Comparison of ENCODE assay signal across 8 mouse cellular contexts in the genomic region with DNA sequence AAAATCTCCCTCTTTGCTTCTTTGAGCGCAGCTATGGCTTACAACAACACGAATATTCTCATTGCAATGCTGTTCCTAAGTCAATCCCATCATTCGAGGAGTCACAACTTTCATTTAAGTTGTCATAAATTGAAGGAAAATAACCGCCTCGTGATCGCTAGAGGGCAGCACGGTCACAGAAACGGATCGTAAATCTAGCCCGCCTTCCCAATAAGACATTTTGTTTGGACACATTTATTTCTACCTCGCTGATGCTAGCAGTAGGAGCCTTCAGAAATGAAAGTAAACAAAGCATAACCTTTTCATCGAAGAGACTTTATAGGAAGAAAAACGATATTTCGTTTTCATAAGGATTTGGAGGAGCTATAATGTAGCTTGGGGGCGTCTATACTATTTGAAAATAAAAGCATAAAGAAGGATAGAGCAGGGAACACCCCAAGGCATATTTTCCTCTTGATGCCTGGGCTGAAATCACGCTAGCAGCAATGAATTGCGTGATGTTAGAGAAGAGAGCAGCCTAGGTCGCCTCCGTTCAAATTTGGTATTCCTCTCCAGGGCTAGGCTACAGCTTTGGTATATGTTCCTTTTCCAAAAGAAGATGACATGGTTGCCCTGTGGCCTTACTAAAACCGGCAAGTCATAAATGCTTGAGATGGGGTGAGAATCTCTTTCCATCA. TPM values are rescaled to one million over a fixed set of nuclear protein-coding genes. Genes with fewer than 3 reads are reported as not detected.
DNase-seq lines count a peak whose midpoint lies in the region; ATAC-seq and TF ChIP-seq lines count a peak whose summit lies in the region.

No protein-coding gene starts in this region.

- H3K27me3 ChIP-seq in E14TG2a.4 (ENCODE audit: insufficient read depth, low read length): no peaks in the 10 kb centered on the region
- H3K27me3 ChIP-seq in embryonic facial prominence, embryonic 10.5 days (replicated peaks; ENCODE audit: low read depth, poor library complexity, severe bottlenecking): no peaks in the 10 kb centered on the region
- no peaks in the 10 kb centered on the region for H3K27me3 ChIP-seq in heart, embryonic 15.5 days
- no peaks in the 10 kb centered on the region for H3K27me3 ChIP-seq in liver, embryonic 16.5 days (ENCODE audit: control insufficient read depth, insufficient read depth, low read depth, low read length)
- H3K27me3 ChIP-seq in neural tube, embryonic 14.5 days (ENCODE audit: control insufficient read depth, insufficient read depth, low read length): no peaks in the 10 kb centered on the region

- peak overlapping the region; percentile 49 for H3K4me2 ChIP-seq in heart, embryonic 15.5 days
- H3K4me2 ChIP-seq in liver, embryonic 16.5 days (ENCODE audit: low read depth, low read length): peak overlapping the region; percentile 33
- H3K4me2 ChIP-seq in neural tube, embryonic 14.5 days (ENCODE audit: low read depth, low read length): peak overlapping the region; percentile 32; the same call in 1 of the 2 replicates

- H3K4me1 ChIP-seq in E14TG2a.4 (replicated peaks; ENCODE audit: low read depth, low read length): no peaks in the 10 kb centered on the region
- no peaks in the 10 kb centered on the region for H3K4me1 ChIP-seq in embryonic facial prominence, embryonic 10.5 days
- no peaks in the 10 kb centered on the region for H3K4me1 ChIP-seq in heart, embryonic 15.5 days (replicated peaks)
- no peaks in the 10 kb centered on the region for H3K4me1 ChIP-seq in liver, embryonic 16.5 days (ENCODE audit: control insufficient read depth, low read depth, low read length)
- H3K4me1 ChIP-seq in neural tube, embryonic 14.5 days (ENCODE audit: control insufficient read depth, insufficient read depth, low read length): no peaks in the 10 kb centered on the region

- ATAC-seq in heart, embryonic 15.5 days (replicated peaks; ENCODE audit: insufficient number of reproducible peaks, insufficient read depth, low FRiP score, low read depth): no peak
- no peak for ATAC-seq in liver, embryonic 16.5 days (ENCODE audit: low read depth)
- ATAC-seq in neural tube, embryonic 14.5 days (ENCODE audit: low read depth): peak; percentile 63

- H3K36me3 ChIP-seq in E14TG2a.4 (ENCODE audit: insufficient read depth, low read length): no peaks in the 10 kb centered on the region
- H3K36me3 ChIP-seq in embryonic facial prominence, embryonic 10.5 days (replicated peaks): no peaks in the 10 kb centered on the region
- H3K36me3 ChIP-seq in heart, embryonic 15.5 days: no peaks in the 10 kb centered on the region
- no peaks in the 10 kb centered on the region for H3K36me3 ChIP-seq in liver, embryonic 16.5 days (ENCODE audit: control insufficient read depth, insufficient read depth)
- H3K36me3 ChIP-seq in neural tube, embryonic 14.5 days (ENCODE audit: control insufficient read depth, insufficient read depth, low read length): no peaks in the 10 kb centered on the region

- H3K9me3 ChIP-seq in E14TG2a.4 (ENCODE audit: low read length): no peaks in the 10 kb centered on the region
- no peaks in the 10 kb centered on the region for H3K9me3 ChIP-seq in embryonic facial prominence, embryonic 10.5 days
- no peaks in the 10 kb centered on the region for H3K9me3 ChIP-seq in heart, embryonic 15.5 days (replicated peaks)
- H3K9me3 ChIP-seq in liver, embryonic 16.5 days (replicated peaks; ENCODE audit: control insufficient read depth, low read length): no peaks in the 10 kb centered on the region
- H3K9me3 ChIP-seq in neural tube, embryonic 14.5 days (ENCODE audit: control insufficient read depth, low read length): no peaks in the 10 kb centered on the region

- WGBS in embryonic facial prominence, embryonic 10.5 days: 30% methylated on average over 20 of the region's 20 CpGs
- 24% methylated on average over 20 of the region's 20 CpGs for WGBS in heart, embryonic 15.5 days
- WGBS in liver, embryonic 16.5 days (ENCODE audit: insufficient replicate concordance): 20% methylated on average over 20 of the region's 20 CpGs
- 24% methylated on average over 20 of the region's 20 CpGs for WGBS in neural tube, embryonic 14.5 days

- DNase-seq in adrenal gland, postnatal 10 days: peak; percentile 65
- DNase-seq in embryonic facial prominence, embryonic 10.5 days (ENCODE audit: low spot score): peak; percentile 55
- DNase-seq in kidney, postnatal 4 days: peak; percentile 67 to 72
- no peak for DNase-seq in yolk sac, embryonic 10.5 days (ENCODE audit: low spot score)

- H3K27ac ChIP-seq in embryonic facial prominence, embryonic 10.5 days (replicated peaks): no peak overlapping the region
- no peak overlapping the region for H3K27ac ChIP-seq in heart, embryonic 15.5 days
- no peak overlapping the region for H3K27ac ChIP-seq in liver, embryonic 16.5 days (ENCODE audit: low read length)
- no peak overlapping the region for H3K27ac ChIP-seq in neural tube, embryonic 14.5 days (ENCODE audit: low read depth, low read length)

- peak overlapping the region; percentile 28; the same call in 1 of the 2 replicates for H3K9ac ChIP-seq in heart, embryonic 15.5 days
- H3K9ac ChIP-seq in liver, embryonic 16.5 days (ENCODE audit: low read depth, low read length): no peak overlapping the region
- H3K9ac ChIP-seq in neural tube, embryonic 14.5 days (replicated peaks; ENCODE audit: low read depth, low read length): no peak overlapping the region

- peak; percentile 42 for TF ChIP-seq CTCF in E14TG2a.4 (conservative IDR thresholded peaks at IDR 0.05; ENCODE audit: low read length)

- H3K4me3 ChIP-seq in E14TG2a.4 (replicated peaks; ENCODE audit: low read length): no peak overlapping the region
- no peak overlapping the region for H3K4me3 ChIP-seq in embryonic facial prominence, embryonic 10.5 days
- peak overlapping the region; percentile 17 for H3K4me3 ChIP-seq in heart, embryonic 15.5 days
- no peak overlapping the region for H3K4me3 ChIP-seq in liver, embryonic 16.5 days (ENCODE audit: low read depth, low read length)
- H3K4me3 ChIP-seq in neural tube, embryonic 14.5 days (ENCODE audit: low read depth, low read length): no peak overlapping the region; the same call in 1 of the 2 replicates

RNA-seq across cellular contexts. Expression of gene 1700017N19Rik, which starts 39.6 kb away (rescaled TPM):
- not detected for total RNA-seq in adrenal gland, postnatal 10 days (2021)
- polyA plus RNA-seq in embryonic facial prominence, embryonic 10.5 days (2016; fragmentation: Nextera tagmentation; extraction: Ambion mirVana): not detected in 2 replicates
- not detected in 2 replicates for polyA plus RNA-seq in heart, embryonic 15.5 days (2015; fragmentation: Nextera tagmentation; extraction: Ambion mirVana)
- not detected in 2 replicates for polyA plus RNA-seq in liver, embryonic 16.5 days (2015; fragmentation: Nextera tagmentation; extraction: Ambion mirVana)
- 0.25 TPM in 1 of 2 replicates, not detected in the other for polyA plus RNA-seq in neural tube, embryonic 14.5 days (2014; fragmentation: Nextera tagmentation; extraction: Ambion mirVana)

RNA-seq across cellular contexts. Expression of gene 4930430F08Rik, which starts 39.7 kb away (rescaled TPM):
- total RNA-seq in adrenal gland, postnatal 10 days (2021): 1 to 10 TPM; 9.4 to 9.5 TPM
- polyA plus RNA-seq in embryonic facial prominence, embryonic 10.5 days (2016; fragmentation: Nextera tagmentation; extraction: Ambion mirVana): 8.6 and 9.8 TPM in 2 replicates
- 5.9 and 8.7 TPM in 2 replicates for polyA plus RNA-seq in heart, embryonic 15.5 days (2015; fragmentation: Nextera tagmentation; extraction: Ambion mirVana)
- polyA plus RNA-seq in liver, embryonic 16.5 days (2015; fragmentation: Nextera tagmentation; extraction: Ambion mirVana): 13.2 and 14.2 TPM in 2 replicates
- polyA plus RNA-seq in neural tube, embryonic 14.5 days (2014; fragmentation: Nextera tagmentation; extraction: Ambion mirVana): 16.1 and 19.3 TPM in 2 replicates
